Mouse (Mus musculus): ENCODE measurements around the gene Zfp609.
"Not testable (repeated sequence)": the region's sequence is repeated elsewhere in the genome, so short reads cannot be mapped to it uniquely, and the experiment has no call there.

Zfp609 gene

DNA sequence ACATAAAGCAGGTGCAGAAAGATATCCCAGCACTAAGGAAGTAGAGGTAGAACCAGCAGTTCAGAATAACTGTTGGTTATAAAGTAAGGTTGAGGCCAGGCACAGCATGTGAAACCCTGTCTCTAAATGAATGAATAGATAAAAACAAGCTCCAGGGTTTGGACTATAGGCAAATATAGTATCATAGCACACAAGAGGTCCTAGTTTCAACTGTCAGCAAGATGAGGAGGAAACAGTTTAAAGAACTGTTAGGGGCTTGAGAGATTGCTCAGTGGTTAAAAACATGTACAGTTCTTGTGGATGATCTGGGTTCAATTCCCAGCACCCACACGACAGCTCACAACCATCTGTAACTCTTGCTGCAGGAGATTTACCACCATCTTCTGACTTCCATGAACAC lies 15.6 kb downstream of the Zfp609 start:
- DNase-seq = no peak

DNA sequence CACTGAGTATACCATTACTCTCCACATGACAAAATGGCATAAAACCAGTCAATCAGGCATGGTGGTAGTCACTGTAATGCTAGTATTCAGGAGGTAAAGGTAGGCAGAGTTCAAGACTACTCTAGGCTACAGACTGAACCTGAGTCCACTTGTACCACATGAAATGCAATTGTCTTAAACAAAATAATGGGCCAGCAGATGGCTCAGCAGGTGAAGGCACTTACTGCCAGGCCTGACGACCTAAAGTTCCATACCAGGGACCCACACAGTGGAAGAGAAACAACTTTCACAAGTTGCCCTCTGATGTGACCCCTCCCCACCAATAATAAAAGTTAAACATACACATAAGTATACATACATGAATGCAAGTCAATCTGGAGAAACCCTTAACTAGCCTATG lies 19.5 kb downstream of the Zfp609 start:
- no peak for DNase-seq

GRCm38 (mm10) chr9:65807251-65807650 lies 20.1 kb downstream of the Zfp609 start:
- no peak for DNase-seq

DNA sequence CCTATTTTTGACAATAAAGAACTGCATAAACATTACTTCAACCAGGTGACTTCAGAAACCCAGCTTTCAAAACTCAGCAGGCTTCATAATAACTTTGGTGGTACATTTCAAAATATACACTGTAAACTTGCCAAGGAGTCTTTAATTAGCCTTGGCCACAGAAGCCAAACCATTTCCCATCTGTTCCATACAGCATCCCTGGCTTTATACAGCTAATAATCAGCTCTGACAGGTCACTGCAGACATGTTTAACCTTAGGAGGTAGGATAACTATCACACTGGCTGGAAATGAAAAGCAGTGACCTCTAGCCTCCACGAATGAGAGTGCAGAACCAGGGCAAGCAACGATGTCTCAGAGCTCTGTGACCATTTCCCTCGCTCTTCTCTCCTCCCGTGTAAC lies 27.6 kb downstream of the Zfp609 start:
- DNase-seq = no peak

GRCm38 (mm10) chr9:65795651-65796050 lies 31.7 kb downstream of the Zfp609 start:
- no peak for DNase-seq

DNA sequence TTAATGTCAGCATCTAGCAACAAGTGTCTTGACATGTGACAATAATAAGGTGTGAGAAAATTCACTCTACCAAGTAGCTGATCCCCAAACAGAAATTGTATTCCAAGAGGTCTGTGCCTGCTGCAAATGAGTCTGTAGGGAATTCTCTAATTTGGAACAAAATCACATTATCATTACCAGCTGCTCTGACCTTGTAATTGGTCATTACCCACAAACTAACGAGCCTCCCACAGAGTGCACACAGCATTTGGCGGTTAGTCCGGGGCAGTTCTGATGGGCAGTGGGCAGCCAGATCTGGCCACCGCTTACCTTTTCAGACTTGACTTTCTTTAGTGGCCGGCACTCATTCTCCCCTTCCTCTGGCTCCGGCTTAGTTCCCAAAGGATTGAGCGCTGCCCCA lies 33.1 kb downstream of the Zfp609 start:
- no peak for DNase-seq

DNA sequence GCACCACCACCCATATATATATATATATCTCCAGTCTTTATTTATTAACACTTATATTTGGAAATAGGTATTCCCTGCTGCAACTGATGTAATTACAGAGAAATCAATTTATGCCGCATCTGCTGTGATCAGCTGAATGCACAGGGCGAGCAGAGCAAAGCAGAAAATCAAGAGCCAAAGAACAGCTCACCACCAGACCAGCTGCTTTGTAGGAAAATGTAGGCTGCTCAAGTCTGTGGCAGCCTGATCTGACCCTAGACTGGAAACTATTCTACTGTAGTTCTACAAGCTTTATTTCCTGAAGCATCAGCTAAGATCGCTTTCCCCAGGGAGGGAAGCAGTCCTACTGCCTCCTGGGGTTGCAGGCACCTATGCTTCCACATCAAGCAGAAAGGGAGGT lies 33.9 kb downstream of the Zfp609 start:
- no peak for DNase-seq

- peak; percentile 21 for DNase-seq
Observed at GRCm38 (mm10) chr9:65793086-65793485, 34.3 kb downstream of the Zfp609 start.

- DNase-seq = no peak
Observed at GRCm38 (mm10) chr9:65791846-65792245, 35.5 kb downstream of the Zfp609 start.

DNA sequence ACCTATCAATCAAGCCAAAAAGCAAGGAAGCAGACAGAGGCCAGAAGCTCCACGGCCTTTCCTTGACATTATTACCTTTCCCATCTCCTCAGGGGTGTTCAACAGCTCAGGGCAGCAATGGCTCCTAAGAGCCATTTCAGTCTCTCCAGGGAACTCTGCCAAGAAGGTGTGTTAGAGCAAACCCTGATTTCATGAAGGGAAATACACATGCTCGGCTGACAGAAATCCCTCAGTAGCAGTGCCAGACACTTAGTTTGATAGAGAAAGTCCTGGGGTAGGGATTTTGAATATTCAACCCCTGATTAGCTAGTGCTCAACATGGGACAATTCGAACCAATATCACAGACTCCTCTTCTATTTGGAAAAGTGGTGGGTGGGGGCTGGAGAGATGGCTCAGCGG lies 36.3 kb downstream of the Zfp609 start:
- DNase-seq = no peak

DNA sequence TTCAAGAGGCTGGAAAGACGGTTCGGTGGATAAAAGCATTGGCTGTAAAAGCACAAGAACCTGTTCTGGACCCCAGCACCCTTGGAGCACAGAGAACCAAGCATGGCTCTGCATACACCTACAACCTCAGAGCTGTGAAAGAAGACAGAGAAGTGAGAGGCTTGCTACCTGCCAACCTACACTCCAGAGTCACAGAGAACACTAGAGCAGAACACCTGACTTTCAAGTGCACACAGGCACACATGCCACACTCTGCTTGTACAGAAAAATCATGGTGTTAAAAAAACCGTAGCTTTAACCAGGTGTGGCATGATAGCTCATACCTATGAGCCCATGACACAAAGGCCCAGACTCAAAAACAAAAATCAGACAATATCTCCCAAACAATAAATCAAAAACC lies 37.6 kb downstream of the Zfp609 start:
- no peak for DNase-seq

DNA sequence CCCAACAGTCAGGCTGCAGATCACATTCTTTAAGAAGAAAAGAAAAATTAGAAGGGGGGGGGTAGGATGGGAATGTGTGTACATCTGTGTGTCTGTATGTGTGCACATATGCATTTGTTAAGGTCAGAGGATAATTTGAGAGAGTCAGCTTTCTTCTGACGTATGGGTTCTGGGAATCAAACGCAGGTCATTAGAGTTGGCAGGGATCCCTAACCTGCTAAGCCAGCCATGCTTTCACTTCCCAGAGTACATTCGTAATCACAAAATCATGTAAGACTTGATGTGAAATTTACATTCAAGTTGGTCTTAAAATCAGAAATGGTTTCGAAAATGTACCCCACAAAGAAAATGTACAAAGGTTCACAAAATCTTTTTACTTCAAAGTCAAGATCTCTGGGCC lies 38.8 kb downstream of the Zfp609 start:
- DNase-seq = no peak

DNA sequence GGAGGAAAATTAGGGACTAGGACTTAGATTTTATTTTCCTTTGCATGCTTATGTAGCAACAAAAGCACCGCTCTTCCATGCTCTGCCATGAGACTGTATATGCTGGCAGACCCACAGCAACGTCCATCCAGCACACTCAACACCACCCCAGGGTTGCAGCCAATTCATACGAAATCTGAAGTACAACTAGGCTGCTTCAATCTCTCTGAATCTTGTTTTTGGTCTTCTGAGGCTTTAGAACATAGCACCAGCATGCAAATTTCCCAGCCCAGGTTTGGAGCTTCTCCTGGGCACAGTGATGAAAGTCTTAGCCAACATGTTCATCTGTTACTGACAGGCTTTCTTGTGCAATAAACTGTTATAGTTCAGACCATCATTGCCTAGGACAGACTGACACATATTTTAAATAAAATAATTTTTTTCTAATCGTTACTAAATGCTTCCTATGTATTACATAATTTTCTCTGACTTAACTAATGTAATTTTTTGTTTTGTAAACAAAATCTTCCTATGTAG lies 39.5 kb downstream of the Zfp609 start:
- DNase-seq = no peak

- no peak for DNase-seq
Observed at GRCm38 (mm10) chr9:65786885-65787787, 40.2 kb downstream of the Zfp609 start.

DNA sequence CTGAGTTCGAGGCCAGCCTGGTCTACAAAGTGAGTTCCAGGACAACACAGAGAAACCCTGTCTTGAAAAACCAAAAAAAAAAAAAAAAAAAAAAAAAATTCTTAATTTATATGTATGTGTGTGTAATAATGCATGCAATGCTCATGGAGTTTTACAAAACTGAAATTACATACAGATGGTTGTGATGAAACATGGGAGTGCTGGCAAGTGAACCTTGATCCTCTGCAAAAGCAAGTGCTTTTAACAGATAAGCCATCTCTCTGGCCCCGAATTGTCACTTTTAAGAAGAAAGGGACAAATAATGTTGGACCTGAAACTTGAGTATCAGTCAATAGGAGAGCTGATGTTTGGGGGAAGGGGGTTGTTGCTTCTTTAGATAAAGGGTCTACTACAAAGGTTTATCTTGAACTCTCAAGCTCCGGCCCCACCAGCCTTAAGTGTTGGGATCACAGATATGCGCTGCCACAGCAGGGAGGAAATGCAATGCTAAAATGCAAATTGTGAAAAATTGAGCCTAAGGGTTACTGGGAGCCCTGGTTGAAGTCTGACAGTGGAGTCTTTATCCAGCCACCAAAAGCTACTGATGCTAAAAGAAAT lies 41.5 kb downstream of the Zfp609 start:
- no peak for DNase-seq

DNA sequence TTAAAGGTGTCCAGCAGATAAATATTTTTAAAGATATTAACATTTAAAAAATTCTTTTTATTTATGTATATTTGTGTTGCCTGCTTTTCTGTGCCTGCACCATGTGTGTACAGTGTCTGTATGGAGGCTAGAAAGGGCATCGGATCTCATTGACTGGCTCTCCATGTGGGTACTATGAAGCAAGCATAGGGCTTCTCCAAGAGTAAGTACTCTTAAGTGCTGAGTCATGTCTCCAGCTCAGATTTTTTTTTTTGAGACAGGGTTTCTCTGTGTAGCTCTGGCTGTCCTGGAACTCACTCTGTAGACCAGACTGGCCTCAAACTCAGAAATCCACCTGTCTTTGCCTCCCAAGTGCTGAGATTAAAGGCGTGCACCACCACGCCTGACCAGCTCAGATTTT lies 47.7 kb downstream of the Zfp609 start:
- not testable (repeated sequence) for DNase-seq

GRCm38 (mm10) chr9:65776874-65777432 lies 50.4 kb downstream of the Zfp609 start:
- no peak for DNase-seq

GRCm38 (mm10) chr9:65776137-65776872 lies 51.1 kb downstream of the Zfp609 start:
- DNase-seq = no peak

DNA sequence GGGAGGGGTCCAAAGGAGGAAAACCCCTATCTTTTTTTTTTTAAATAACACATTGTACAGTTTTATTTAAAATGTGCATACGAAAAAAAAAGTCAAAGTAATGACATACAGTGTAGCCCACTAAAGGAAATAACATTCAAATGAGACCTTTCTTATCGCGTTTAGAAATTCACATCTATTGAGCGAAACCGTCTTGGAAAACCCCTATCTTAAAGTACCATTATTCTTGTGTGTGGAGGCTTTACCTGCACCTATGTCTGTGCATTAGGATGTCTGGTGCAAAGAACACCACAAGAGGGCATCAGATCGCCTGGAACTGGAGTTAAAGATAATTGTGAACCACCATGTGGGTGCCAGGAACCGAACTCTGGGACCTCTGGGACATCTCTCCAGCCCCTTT lies 53.6 kb downstream of the Zfp609 start:
- DNase-seq = no peak

- DNase-seq = no peak
Observed at GRCm38 (mm10) chr9:65771011-65771664, 56.2 kb downstream of the Zfp609 start.

DNA sequence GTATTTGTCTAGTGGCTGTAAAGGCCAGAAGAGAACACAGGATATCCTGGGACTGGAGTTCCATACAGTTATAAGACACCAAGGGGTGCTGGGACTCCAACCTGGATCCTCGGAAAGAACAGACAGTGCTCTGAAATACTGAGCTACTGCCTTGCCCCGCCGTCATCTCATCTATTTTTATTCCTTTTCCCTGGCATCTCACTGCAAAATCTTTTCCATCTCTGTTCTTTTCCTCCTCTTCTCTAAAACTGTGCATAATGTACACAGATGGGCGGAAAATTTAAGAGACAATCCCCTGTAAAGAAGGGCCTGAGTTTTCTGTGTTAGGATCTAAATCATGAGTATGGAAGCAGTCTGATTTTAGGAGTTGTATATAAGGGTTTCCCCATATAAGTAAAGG lies 64.6 kb downstream of the Zfp609 start:
- DNase-seq = no peak

DNA sequence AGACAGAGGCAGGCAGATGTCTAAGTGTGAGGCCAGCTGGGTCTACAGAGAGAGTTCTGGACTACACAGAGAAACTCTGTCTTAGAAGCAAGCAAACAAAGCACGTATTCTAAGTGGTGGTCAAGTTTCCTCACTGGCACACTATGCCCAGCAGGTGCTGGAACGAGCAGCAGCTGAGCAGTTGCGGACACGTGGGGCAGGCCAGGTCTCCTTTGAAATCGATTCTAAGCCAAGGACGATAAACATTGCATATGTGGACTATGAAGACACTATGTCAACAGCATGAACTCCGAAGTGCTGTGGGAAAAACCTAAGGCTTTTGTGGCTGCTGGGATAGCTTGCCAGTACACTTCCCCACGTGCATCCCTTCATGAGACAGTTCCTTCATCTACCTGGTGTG lies 67.4 kb downstream of the Zfp609 start:
- DNase-seq = no peak

- no peak for DNase-seq
Observed at GRCm38 (mm10) chr9:65759256-65759655, 68.1 kb downstream of the Zfp609 start.

All from right cerebral cortex, postnatal 25 days (tissue).